Mouse (Mus musculus) forebrain, embryonic 12.5 days (tissue): ENCODE results near the gene Hoxb5. TPM values are rescaled to one million over a fixed set of nuclear protein-coding genes. Genes with fewer than 3 reads are reported as not detected.

Source experiments
- ATAC-seq: fragments of 200-750 bp; cut with Nextera tagmentation; 2 replicates; pipeline ENCODE4 v1.8.0; 2017; ENCODE audit warnings: moderate TSS enrichment; ENCODE audit not compliant: low FRiP score
- H3K27ac ChIP-seq: fragments of 300-500 bp; sonication (generic); 2 replicates; pipeline ENCODE4 v1.5.1; 2016; ENCODE audit warnings: mild to moderate bottlenecking
- H3K27me3 ChIP-seq: fragments of 300-500 bp; sonication (generic); 2 replicates; pipeline ENCODE4 v1.6.1; 2016; ENCODE audit warnings: mild to moderate bottlenecking
- H3K36me3 ChIP-seq: fragments of 300-500 bp; sonication (generic); replicated peaks from 2 replicates; pipeline ENCODE4 v1.6.1; 2016; ENCODE audit warnings: mild to moderate bottlenecking
- H3K4me1 ChIP-seq: fragments of 300-500 bp; sonication (generic); 2 replicates; pipeline ENCODE4 v1.6.1; 2016
- H3K4me2 ChIP-seq: fragments of 300-500 bp; sonication (generic); 2 replicates; pipeline ENCODE4 v1.6.1; 2016; ENCODE audit warnings: mild to moderate bottlenecking, moderate library complexity
- H3K4me3 ChIP-seq: fragments of 300-500 bp; sonication (generic); replicated peaks from 2 replicates; pipeline ENCODE4 v1.5.1; 2016; ENCODE audit warnings: mild to moderate bottlenecking
- H3K9ac ChIP-seq: fragments of 300-500 bp; sonication (generic); 2 replicates; pipeline ENCODE4 v1.6.1; 2016; ENCODE audit warnings: mild to moderate bottlenecking
- H3K9me3 ChIP-seq: fragments of 300-500 bp; sonication (generic); 2 replicates; pipeline ENCODE4 v1.6.1; 2016
- WGBS: fragments of 180-500 bp; shearing (Covaris S2); methylation state at CpG from one replicate; pipeline ENCODE4 v1.1.7; 2016; 5-methylcytosine and 5-hydroxymethylcytosine counted together
- polyA plus RNA-seq: library from polyadenylated mRNA; unstranded; fragments of >200 nt; fragmentation: Nextera tagmentation; extraction: Ambion mirVana; gene quantifications from 2 replicates; pipeline ENCODE4 v1.2.1, GENCODE M21; 2016

The Hoxb5 gene
- polyA plus RNA-seq, 1 experiment from 2014 or later, result not detected

DNA sequence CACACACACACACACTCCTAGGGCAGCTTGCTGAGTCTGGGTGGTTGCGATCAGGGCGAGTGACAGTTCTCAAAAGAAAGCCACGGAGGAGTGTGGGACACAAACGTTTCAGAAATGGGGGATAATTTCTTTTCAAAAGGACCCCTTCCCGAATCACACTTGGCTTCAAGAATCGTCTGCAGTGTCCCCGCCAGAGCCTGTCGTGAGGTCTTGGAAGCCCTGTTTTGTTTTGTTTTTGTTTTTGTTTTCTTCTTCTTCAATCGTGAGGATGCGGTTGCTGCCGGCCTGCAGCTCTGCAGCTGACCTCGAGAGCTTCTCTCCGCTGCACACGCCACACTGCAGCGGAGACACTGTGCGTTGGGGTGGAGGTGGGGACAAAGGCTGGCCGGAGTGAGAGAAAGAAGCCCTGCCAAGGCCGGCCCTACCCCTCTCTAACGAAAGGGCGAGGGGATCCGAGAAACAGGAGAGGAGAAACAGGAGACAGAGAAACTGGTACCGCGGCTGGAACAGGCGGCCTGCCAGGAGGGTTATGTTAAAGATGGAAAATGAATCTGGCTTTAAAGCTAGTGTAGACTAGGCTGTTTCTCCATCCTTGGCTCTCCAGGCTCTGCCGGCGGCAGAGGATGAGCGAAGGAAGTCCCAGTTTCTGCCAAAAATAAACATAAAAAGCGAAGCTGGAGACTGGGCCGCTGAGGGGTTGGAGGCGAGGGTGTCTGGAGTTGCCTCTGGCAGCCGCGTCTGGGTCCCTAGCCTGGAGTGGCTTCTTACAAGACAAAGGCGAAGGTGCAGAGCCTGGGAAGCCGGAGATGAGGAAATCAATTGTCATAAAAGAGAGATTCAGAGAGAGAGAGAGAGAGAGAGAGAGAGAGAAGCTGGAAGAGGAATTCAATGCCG lies 25.7 kb upstream of the Hoxb5 start:
- no peak overlapping the region for H3K27ac ChIP-seq
- H3K9me3 ChIP-seq, result no peaks in the 10 kb centered on the region
- peaks cover 99% of the 10 kb centered on the region for H3K27me3 ChIP-seq
- ATAC-seq, result no peak
- WGBS, result 3% methylated on average over 35 of the region's 35 CpGs
- H3K4me3 ChIP-seq, result no peak overlapping the region
- no peak overlapping the region for H3K9ac ChIP-seq
- H3K4me2 ChIP-seq, result no peak overlapping the region
- peaks cover under 1% of the 10 kb centered on the region; the same call in 1 of the 2 replicates for H3K4me1 ChIP-seq
- H3K36me3 ChIP-seq, result no peaks in the 10 kb centered on the region

DNA sequence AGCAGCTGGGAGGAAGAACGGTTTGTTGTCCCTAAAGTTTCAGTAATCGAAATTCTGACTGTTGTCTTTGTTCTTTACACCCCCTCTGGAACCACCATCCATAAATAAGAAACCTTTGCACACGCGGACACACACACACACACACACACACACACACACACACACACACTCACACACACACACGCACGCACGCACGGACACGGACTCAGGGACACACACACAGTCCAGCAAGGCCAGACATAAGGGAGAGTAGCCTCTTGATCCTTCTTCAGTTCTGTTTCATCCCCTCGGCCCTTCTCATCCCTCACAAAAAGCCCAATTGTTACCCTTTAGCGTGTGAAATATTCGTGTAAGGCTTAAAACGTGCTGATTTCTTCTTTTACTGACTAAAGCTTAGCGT lies 24.8 kb upstream of the Hoxb5 start:
- no peak for ATAC-seq
- H3K9me3 ChIP-seq, result no peaks in the 10 kb centered on the region
- WGBS, result 14% methylated on average over 13 of the region's 14 CpGs
- H3K27me3 ChIP-seq, result peaks cover 99% of the 10 kb centered on the region
- H3K9ac ChIP-seq, result no peak overlapping the region
- H3K36me3 ChIP-seq, result no peaks in the 10 kb centered on the region
- H3K27ac ChIP-seq, result no peak overlapping the region
- H3K4me1 ChIP-seq, result no peaks in the 10 kb centered on the region
- H3K4me2 ChIP-seq, result no peak overlapping the region
- H3K4me3 ChIP-seq, result no peak overlapping the region

DNA sequence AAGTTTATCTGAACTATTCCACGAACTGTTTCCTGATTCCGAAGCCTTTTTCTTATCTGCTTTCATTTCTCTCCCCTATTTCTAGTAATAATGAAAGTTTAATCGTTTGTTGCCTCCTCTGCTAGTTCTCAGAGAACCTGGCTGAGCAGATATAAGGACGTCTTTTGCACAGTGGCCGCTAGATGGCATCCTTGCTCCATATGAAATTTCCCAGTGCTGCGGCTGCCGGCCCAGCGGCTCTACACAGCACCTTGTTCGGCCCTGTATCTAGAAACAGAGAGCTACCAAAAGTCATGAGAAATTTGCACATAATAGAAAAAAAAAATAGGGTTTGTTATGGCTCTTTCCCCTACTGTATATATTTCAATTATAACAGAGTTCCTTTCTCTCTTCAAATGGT lies 24.4 kb upstream of the Hoxb5 start:
- no peak overlapping the region for H3K9ac ChIP-seq

DNA sequence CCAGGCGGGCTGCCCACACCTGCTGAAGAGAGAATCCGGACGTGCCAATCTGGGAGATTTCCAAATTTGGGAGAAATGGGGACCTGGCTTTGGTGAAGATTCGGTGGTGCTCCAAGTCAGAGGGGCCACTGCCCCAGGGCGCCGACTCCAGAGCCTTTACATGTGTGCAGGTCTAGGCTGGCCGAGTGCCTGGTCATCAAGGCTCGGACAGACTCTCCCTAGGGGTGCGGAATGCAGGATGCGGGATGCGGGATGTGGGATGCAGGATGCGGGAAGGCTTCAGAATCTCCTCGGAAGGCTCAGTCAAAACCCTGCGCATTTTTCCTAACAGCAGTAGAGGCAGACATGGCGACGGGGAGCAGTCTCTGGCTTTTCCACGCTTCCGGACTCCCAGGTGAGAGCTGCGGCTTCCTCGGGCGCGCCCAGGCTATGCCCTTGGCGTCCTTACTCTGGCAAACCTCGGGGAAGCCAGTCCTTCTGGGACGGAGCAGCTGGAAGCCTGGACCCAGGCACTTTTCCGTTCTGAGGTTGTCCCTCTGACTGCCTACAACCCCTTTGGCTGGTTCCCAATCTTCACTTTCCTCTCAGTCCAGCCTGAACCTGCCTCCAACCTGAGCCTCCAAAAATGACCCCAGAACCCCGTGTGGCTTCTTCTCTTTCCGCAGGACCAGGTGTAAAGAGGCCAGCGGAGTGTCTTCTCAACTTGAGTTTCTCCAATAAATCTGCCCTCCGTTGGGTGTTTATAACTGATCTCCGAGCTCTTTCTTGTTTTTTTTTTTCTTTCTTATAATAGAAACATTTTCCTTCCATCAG lies 23.5 kb upstream of the Hoxb5 start:
- H3K9me3 ChIP-seq, result no peaks in the 10 kb centered on the region
- 3% methylated on average over 31 of the region's 31 CpGs for WGBS
- no peak overlapping the region for H3K4me2 ChIP-seq
- no peak overlapping the region for H3K9ac ChIP-seq
- no peak overlapping the region for H3K4me3 ChIP-seq
- peaks cover 8% of the 10 kb centered on the region; the same call in 1 of the 2 replicates for H3K4me1 ChIP-seq
- H3K27ac ChIP-seq, result no peak overlapping the region
- peaks cover 99% of the 10 kb centered on the region for H3K27me3 ChIP-seq
- ATAC-seq, result no peak
- H3K36me3 ChIP-seq, result no peaks in the 10 kb centered on the region

More for the DNA sequence above, 24.4 kb upstream of the Hoxb5 start:
- Histone ChIP-seq H3K9me3 (no peaks in the 10 kb centered on the region), H3K4me1 (no peaks in the 10 kb centered on the region), H3K4me2 (no peak overlapping the region), H3K4me3 (no peak overlapping the region), H3K27me3 (peaks cover 99% of the 10 kb centered on the region), H3K27ac (no peak overlapping the region), H3K36me3 (no peaks in the 10 kb centered on the region)
- ATAC-seq, result no peak
- 1% methylated on average over 9 of the region's 9 CpGs for WGBS

DNA sequence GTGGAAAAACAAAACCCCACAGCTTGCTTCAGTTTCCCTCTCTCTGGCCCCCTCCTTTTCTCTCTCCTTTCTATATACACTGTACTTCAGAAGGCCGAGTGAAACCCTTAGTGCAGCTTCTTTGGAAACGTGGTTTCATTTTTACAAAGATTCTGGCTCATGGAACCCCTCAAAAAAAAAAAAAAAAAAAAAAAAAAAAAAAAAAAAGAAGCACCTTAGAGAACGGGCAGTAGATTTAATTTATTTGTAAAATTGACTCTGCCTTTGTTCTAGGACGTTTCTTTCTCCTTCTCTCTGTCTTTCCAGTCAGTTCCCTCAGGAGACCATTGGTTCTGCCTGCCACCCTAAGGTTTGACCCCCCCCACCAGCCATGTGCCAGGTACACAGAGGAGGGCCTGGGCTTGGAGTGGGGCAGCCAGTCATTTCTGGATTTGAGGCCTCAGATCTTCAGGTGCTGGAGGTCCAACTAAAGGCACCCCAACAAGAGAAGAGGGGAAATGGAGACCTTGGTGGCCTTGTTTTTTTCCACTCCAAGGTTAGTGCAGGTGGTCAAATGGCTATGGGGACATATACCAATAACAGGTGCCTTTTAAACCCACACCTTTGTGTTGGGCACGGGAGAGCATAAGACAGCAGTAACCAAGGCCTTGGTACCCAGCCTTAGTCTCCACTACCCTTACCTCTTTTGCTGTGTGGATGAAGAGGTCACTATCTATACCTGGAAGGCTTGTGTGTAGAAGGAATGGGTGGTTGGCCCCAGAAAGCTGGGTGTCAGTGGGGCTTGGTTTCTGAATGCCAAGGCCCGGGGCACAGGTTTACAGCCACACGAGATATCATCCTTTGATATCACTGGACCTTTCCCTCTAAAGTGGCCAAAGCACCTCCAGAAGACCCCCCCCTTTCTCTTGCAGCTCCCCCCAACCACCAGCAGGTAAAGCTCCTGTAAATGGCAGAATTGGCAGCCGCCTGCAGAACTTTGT lies 22.4 kb upstream of the Hoxb5 start:
- no peak for ATAC-seq
- Histone ChIP-seq H3K4me2 (no peak overlapping the region), H3K4me1 (peaks cover 11% of the 10 kb centered on the region; the same call in 1 of the 2 replicates), H3K4me3 (no peak overlapping the region), H3K9me3 (no peaks in the 10 kb centered on the region), H3K27ac (no peak overlapping the region), H3K9ac (no peak overlapping the region), H3K27me3 (peaks cover 99% of the 10 kb centered on the region), H3K36me3 (no peaks in the 10 kb centered on the region)
- 7% methylated on average over 8 of the region's 8 CpGs for WGBS

DNA sequence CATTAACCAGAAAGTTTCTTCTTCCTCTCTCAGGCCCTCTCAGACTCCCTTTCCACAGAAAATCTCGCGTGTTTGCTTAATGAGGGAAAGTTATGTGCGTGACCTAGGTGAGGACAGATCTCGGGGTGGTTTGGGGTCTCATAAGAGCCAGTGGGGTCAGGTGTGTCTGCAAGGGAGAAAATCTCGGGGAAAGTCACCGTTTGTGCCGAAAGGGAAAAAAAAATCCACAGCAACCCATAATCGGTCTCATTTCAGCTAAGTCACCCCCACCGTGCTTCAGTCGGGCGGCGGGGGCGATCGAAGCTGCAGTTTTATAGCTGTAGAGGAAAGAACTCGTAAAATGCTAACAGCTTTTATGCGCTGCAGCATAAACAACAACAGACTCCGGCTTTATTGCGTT lies 21.7 kb upstream of the Hoxb5 start:
- Histone ChIP-seq H3K27me3 (peaks cover 99% of the 10 kb centered on the region), H3K4me1 (peaks cover 11% of the 10 kb centered on the region; the same call in 1 of the 2 replicates), H3K9me3 (no peaks in the 10 kb centered on the region), H3K4me2 (no peak overlapping the region), H3K4me3 (no peak overlapping the region), H3K36me3 (no peaks in the 10 kb centered on the region), H3K9ac (no peak overlapping the region), H3K27ac (no peak overlapping the region)
- WGBS, result 4% methylated on average over 18 of the region's 18 CpGs
- ATAC-seq, result no peak

DNA sequence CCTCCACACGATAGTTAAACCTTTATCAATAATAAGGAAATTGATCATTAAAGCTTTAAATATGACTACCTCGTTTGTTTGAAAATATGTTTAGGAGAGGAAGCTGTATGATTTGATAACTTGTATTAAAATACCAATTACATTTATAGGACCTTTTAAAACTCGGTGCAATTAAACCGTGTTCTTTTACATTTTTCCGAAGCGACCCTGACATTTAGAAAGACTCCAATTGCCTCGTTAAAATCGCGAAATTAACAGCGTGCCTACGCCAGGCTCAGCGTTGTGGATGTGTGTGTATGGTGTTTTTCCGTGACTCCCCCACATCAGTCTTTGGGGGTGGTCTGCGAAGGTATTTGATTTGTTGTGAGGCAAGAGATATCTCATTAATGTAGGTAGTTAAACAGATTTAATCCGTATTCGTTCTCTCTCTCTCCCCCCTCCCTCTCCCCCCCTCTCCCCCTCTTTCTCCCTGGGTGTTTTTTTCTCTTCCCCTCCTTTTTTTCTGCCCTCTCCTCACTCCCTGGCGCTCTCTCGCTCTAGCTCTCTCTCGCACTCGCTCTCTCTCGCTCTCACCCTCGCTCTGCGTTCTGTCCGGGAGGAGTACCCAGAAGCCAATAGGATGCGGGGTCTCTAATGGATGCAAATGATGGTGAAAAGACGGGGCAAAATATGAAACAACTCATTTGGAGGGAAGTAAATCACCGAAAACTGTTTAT lies 21.1 kb upstream of the Hoxb5 start, which contains the start of gene Hoxb8:
Gene Hoxb8, plus strand, starts transcription at position 51 of the 716 bp plus-strand sequence.
- Histone ChIP-seq H3K9me3 (no peaks in the 10 kb centered on the region), H3K36me3 (no peaks in the 10 kb centered on the region), H3K27ac (no peak within 1 kb of the TSS), H3K9ac (no peak within 1 kb of the TSS), H3K27me3 (peaks cover 99% of the 10 kb centered on the region), H3K4me1 (peaks cover 14% of the 10 kb centered on the region; the same call in 1 of the 2 replicates), H3K4me3 (no peak within 1 kb of the TSS), H3K4me2 (no peak within 1 kb of the TSS)
- under 1% methylated on average over 27 of the region's 27 CpGs for WGBS
- no peak for ATAC-seq

DNA sequence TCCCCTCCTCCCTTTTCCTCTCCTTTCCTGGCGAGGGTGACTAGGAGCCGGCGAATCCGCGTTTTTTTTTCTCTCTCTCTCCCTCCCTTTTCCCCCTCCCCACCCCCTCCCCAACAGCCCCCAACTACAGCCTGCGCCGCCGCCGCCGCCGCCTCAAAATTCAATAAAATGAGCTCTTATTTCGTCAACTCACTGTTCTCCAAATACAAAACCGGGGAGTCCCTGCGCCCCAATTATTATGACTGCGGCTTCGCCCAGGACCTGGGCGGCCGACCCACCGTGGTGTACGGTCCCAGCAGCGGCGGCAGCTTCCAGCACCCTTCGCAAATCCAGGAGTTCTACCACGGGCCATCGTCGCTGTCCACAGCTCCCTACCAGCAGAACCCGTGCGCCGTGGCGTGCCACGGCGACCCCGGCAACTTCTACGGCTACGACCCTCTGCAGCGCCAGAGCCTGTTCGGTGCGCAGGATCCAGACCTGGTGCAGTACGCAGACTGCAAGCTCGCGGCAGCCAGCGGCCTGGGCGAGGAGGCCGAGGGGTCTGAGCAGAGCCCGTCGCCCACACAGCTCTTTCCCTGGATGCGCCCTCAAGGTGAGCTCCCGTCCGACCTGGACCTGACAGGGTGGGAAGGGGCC lies 20.2 kb upstream of the Hoxb5 start:
- H3K4me1 ChIP-seq, result peaks cover 14% of the 10 kb centered on the region; the same call in 1 of the 2 replicates
- H3K27me3 ChIP-seq, result peaks cover 99% of the 10 kb centered on the region
- H3K36me3 ChIP-seq, result no peaks in the 10 kb centered on the region
- H3K27ac ChIP-seq, result no peak overlapping the region
- WGBS, result under 1% methylated on average over 48 of the region's 49 CpGs
- H3K4me3 ChIP-seq, result no peak overlapping the region
- H3K9me3 ChIP-seq, result no peaks in the 10 kb centered on the region
- H3K4me2 ChIP-seq, result no peak overlapping the region
- no peak overlapping the region for H3K9ac ChIP-seq
- no peak for ATAC-seq

DNA sequence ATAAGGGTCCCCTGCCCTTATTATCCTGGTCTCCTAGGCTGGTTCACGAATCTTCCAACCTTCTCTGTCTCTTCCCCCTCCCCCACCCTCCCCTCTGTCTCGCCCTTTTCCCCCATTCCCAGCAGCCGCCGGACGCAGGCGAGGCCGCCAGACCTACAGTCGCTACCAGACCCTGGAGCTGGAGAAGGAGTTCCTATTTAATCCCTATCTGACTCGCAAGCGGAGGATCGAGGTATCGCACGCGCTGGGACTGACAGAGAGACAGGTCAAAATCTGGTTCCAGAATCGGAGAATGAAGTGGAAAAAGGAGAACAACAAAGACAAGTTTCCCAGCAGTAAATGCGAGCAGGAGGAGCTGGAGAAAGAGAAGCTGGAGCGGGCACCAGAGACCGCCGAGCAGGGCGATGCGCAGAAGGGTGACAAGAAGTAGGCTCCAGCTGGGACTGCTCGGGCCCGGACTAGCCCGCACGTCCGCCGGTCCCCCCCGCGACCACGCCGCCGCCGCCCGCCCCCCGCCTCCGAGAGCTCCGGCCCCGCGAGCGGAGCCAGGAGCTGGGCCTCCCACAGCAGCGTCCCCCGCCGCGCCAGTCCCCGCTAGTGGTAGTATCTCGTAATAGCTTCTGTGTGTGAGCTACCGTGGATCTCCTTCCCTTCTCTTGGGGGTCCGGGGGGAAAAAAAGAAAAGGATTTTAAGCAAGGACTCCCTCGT lies 18.9 kb upstream of the Hoxb5 start:
- ATAC-seq, result no peak
- Histone ChIP-seq H3K9ac (no peak overlapping the region), H3K9me3 (no peaks in the 10 kb centered on the region), H3K4me3 (peak overlapping the region; percentile 28), H3K4me2 (peak overlapping the region; percentile 38), H3K4me1 (peaks cover 14% of the 10 kb centered on the region; the same call in 1 of the 2 replicates), H3K36me3 (no peaks in the 10 kb centered on the region), H3K27me3 (peaks cover 99% of the 10 kb centered on the region), H3K27ac (no peak overlapping the region)
- under 1% methylated on average over 49 of the region's 49 CpGs for WGBS
